Mouse (Mus musculus) adrenal gland, adult (tissue): Measurements from ENCODE around the gene Rom1.

Source experiments
- DNase-seq, 2 experiments: peaks; one replicate each; pipeline ENCODE4 v3.0.0; 2022 to 2023; ENCODE audit warnings: low spot score in 1 of 2; ENCODE audit not compliant: inconsistent age in 2 of 2

Gene Rom1

GRCm38 (mm10) chr19:8942276-8942964 is 13.3 kb upstream of the Rom1 start:
- peak in 1 of 2 experiments; percentile 73 for DNase-seq

- peak; percentile 96 to 99 for DNase-seq
These were observed 12.5 kb upstream of the Rom1 start, which contains the start of gene Mta2 for GRCm38 (mm10) chr19:8941515-8942217. Gene Mta2 (plus strand): TSS chr19:8941875.

GRCm38 (mm10) chr19:8941136-8941514 is 12.0 kb upstream of the Rom1 start:
- DNase-seq: peak in 1 of 2 experiments; percentile 38

GRCm38 (mm10) chr19:8940526-8941133 is 11.5 kb upstream of the Rom1 start:
- peak in 1 of 2 experiments; percentile 17 for DNase-seq

- DNase-seq: no peak
These were observed 7.6 kb upstream of the Rom1 start for GRCm38 (mm10) chr19:8936736-8937135.

- DNase-seq: no peak
These were observed 1.6 kb upstream of the Rom1 start for GRCm38 (mm10) chr19:8930771-8931170.

GRCm38 (mm10) chr19:8930117-8930516 is 961 bp upstream of the Rom1 start:
- DNase-seq: no peak

- no peak for DNase-seq
These were observed 400 bp downstream of the Rom1 start for GRCm38 (mm10) chr19:8928689-8929223.

GRCm38 (mm10) chr19:8927891-8928525 is 1.1 kb downstream of the Rom1 start:
- peak; percentile 21 to 50 for DNase-seq

GRCm38 (mm10) chr19:8926766-8927165 is 2.4 kb downstream of the Rom1 start:
- peak in 1 of 2 experiments; percentile 18 for DNase-seq

- peak in 1 of 2 experiments; percentile 17 for DNase-seq
These were observed 7.4 kb downstream of the Rom1 start for GRCm38 (mm10) chr19:8921741-8922140.

- DNase-seq: peak; percentile 32 to 85
These were observed 8.3 kb downstream of the Rom1 start for GRCm38 (mm10) chr19:8920836-8921291.

- peak; percentile 98 to 99 for DNase-seq
These were observed 9.0 kb downstream of the Rom1 start, which contains the start of gene B3gat3 for GRCm38 (mm10) chr19:8920073-8920736. Gene B3gat3 (plus strand): TSS chr19:8920374.

- no peak for DNase-seq
These were observed 9.5 kb downstream of the Rom1 start for GRCm38 (mm10) chr19:8919684-8920072.

GRCm38 (mm10) chr19:8919000-8919399 is 10.2 kb downstream of the Rom1 start:
- DNase-seq: no peak

- DNase-seq: no peak
These were observed 14.9 kb downstream of the Rom1 start for GRCm38 (mm10) chr19:8914212-8914611.

GRCm38 (mm10) chr19:8911810-8912209 is 17.3 kb downstream of the Rom1 start:
- DNase-seq: no peak

- DNase-seq: no peak
These were observed 20.6 kb downstream of the Rom1 start for GRCm38 (mm10) chr19:8908531-8908930.

- DNase-seq: no peak
These were observed 25.7 kb downstream of the Rom1 start for GRCm38 (mm10) chr19:8903412-8903811.

- DNase-seq: peak in 1 of 2 experiments; percentile 51
These were observed 30.1 kb downstream of the Rom1 start for GRCm38 (mm10) chr19:8899079-8899478.
